Mouse (Mus musculus) E14TG2a.4 (cell line): ENCODE data around the gene Pbld2.

ENCODE experiments used
- CTCF ChIP-seq: conservative IDR thresholded peaks from 2 replicates; pipeline ENCODE4 v1.5.1; 2014; ENCODE audit warnings: low read length
- NANOG ChIP-seq: IDR thresholded peaks from 2 replicates; pipeline ENCODE4 v1.6.1; 2014; ENCODE audit warnings: borderline replicate concordance, low read length, mixed read lengths
- POU5F1 ChIP-seq: IDR thresholded peaks from 2 replicates; pipeline ENCODE4 v1.6.1; 2014; ENCODE audit warnings: low read length, borderline replicate concordance

DNA sequence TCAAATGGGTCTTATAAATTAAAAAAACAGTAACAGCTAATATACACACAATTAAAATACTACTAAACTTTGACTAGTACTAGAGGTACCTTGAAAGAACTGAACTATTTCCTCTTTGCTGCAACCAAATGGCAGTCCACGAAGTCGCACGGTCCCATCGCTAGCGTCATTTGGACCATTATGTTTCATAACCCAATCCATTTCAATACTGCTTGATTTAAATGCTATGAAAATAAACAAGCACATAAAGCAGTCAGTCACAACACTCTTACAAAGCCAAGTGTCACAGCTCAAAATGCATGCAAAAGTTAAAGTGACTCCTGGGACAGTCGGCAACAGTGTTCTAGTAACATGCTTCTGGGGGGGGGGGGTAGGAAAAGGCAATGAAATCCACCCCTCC lies 4.8 kb upstream of the Pbld2 start:
- TF ChIP-seq CTCF (no peak), NANOG (no peak), POU5F1 (no peak)
